Mouse (Mus musculus) thymus, postnatal 4 days (tissue): ENCODE results near the gene Dtx4.

Experiments
- DNase-seq: peaks from one replicate; pipeline ENCODE4 v3.0.0; 2021

Dtx4 gene

GRCm38 (mm10) chr19:12465530-12466144 lies 35.6 kb downstream of the Dtx4 start:
- no peak for DNase-seq

- DNase-seq: no peak
These were observed 36.6 kb downstream of the Dtx4 start for GRCm38 (mm10) chr19:12464674-12465073.

- no peak for DNase-seq
These were observed 37.1 kb downstream of the Dtx4 start for GRCm38 (mm10) chr19:12464127-12464526.

GRCm38 (mm10) chr19:12463722-12464035 lies 37.6 kb downstream of the Dtx4 start:
- DNase-seq: no peak

- no peak for DNase-seq
These were observed 38.2 kb downstream of the Dtx4 start for GRCm38 (mm10) chr19:12462851-12463721.

GRCm38 (mm10) chr19:12460282-12461249 lies 40.7 kb downstream of the Dtx4 start, which contains the start of gene Mpeg1:
Gene Mpeg1, plus strand, starts transcription at chr19:12460779.
- no peak for DNase-seq

- no peak for DNase-seq
These were observed 41.7 kb downstream of the Dtx4 start for GRCm38 (mm10) chr19:12459516-12459915.

GRCm38 (mm10) chr19:12457401-12458066 lies 43.7 kb downstream of the Dtx4 start:
- no peak for DNase-seq

GRCm38 (mm10) chr19:12445014-12445413 lies 56.2 kb downstream of the Dtx4 start:
- no peak for DNase-seq

GRCm38 (mm10) chr19:12442560-12442959 lies 58.7 kb downstream of the Dtx4 start:
- no peak for DNase-seq

- no peak for DNase-seq
These were observed 61.0 kb downstream of the Dtx4 start for GRCm38 (mm10) chr19:12440103-12440725.

- no peak for DNase-seq
These were observed 61.7 kb downstream of the Dtx4 start for GRCm38 (mm10) chr19:12439581-12439980.

- DNase-seq: no peak
These were observed 65.3 kb downstream of the Dtx4 start for GRCm38 (mm10) chr19:12435750-12436524.

GRCm38 (mm10) chr19:12435011-12435416 lies 66.2 kb downstream of the Dtx4 start:
- no peak for DNase-seq

- DNase-seq: no peak
These were observed 68.2 kb downstream of the Dtx4 start for GRCm38 (mm10) chr19:12433033-12433432.

GRCm38 (mm10) chr19:12427605-12428004 lies 73.6 kb downstream of the Dtx4 start, which contains the start of gene Pfpl:
Gene Pfpl, plus strand, starts transcription at chr19:12427905.
- no peak for DNase-seq

GRCm38 (mm10) chr19:12427101-12427500 lies 74.2 kb downstream of the Dtx4 start:
- no peak for DNase-seq

- no peak for DNase-seq
These were observed 79.6 kb downstream of the Dtx4 start for GRCm38 (mm10) chr19:12421680-12422079.

GRCm38 (mm10) chr19:12420555-12420954 lies 80.7 kb downstream of the Dtx4 start:
- no peak for DNase-seq

GRCm38 (mm10) chr19:12418312-12418711 lies 82.9 kb downstream of the Dtx4 start:
- no peak for DNase-seq

- DNase-seq: no peak
These were observed 83.9 kb downstream of the Dtx4 start, which contains the start of gene Olfr1441 for GRCm38 (mm10) chr19:12417361-12417760. Gene Olfr1441, plus strand, starts transcription at chr19:12417433.
